Mouse (Mus musculus) erythroblast, embryonic 14.5 days (primary cell): Measurements from ENCODE around the gene Slc22a4.
"Not testable (repeated sequence)": the region's sequence is repeated elsewhere in the genome, so short reads cannot be mapped to it uniquely, and the experiment has no call there.

ENCODE experiments used
- GATA1 ChIP-seq: IDR thresholded peaks from 2 replicates; pipeline ENCODE4 v1.6.1; 2012; ENCODE audit warnings: low read length, inconsistent platforms, mixed read lengths
- TAL1 ChIP-seq: IDR thresholded peaks from 3 replicates; pipeline ENCODE4 v1.6.1; 2012; ENCODE audit warnings: low read length, inconsistent platforms, mixed read lengths

DNA sequence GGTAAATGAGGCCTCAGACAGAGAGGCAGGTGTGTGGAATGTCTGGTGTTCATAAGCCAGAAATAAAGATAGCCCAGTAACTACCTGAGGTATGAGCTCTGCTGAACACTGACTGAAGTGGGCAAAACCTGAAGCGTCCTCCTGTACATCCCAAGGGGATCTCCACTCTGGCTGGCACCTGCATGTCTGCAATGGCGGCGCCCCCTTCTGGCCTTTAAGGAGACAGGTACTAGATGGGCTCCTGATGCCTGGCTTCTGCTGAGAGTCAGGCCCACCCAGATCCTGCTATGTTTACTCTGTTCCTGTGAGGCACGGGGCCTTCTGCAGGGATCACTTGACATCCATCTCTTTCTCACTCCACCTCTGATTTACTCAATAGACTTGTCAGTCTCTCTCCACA lies 69.7 kb downstream of the Slc22a4 start:
- TF ChIP-seq GATA1, TAL1: not testable (repeated sequence)
